11 mouse cellular contexts compared by ENCODE assay signal in the genomic region with DNA sequence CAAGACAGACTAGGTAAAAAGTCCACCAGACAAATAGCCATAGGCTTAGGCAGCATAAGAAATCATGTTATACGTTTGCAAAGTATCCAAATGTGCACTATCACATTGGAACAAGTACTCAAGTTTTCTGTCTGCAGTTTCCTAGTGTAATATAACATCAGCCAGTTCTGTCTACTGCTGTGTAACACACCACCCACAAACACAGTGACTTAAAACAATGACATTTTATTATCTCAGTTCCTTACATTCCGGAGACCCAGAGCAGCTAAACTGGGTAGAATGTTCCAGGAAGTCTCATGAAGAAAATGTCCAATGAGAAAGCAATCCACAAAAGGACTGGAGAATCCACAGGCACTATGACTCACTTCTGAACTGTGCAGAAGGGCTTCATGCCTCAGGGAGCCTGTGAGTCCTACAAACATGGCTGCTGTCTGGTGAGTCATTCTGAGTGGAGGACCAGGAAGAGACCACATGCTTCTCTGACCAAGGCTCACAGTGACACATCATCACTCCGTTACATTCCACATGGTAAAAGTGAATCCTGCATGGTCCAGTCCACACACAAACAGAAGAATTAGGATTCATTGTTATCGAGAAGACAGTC. TPM values are rescaled to one million over a fixed set of nuclear protein-coding genes. Genes with fewer than 3 reads are reported as not detected.
DNase-seq lines count a peak whose midpoint lies in the region; ATAC-seq and TF ChIP-seq lines count a peak whose summit lies in the region.
"Had no signal": no experiment of that assay in that cellular context is flagged by ENCODE, and none has a peak within 500 bp of the region (broad histone marks: within the 10 kb centered on the region; RNA-seq: fewer than 3 reads in every experiment).

No protein-coding gene starts in this region.

- WGBS in heart, embryonic 14.5 days = 59% methylated on average over 4 of the region's 4 CpGs
- WGBS in stomach, postnatal 0 days = 59% methylated on average over 4 of the region's 4 CpGs

- peak; percentile 50; the same call in 1 of the 2 replicates for ATAC-seq in heart, embryonic 14.5 days (ENCODE audit: insufficient number of reproducible peaks, insufficient read depth, low FRiP score, low read depth)
- peak; percentile 97 for ATAC-seq in stomach, postnatal 0 days (ENCODE audit: low FRiP score, low TSS enrichment)

- no peaks in the 10 kb centered on the region for H3K27me3 ChIP-seq in heart, embryonic 14.5 days (ENCODE audit: control insufficient read depth, insufficient read depth, low read length)
- H3K27me3 ChIP-seq in stomach, postnatal 0 days (ENCODE audit: control insufficient read depth, insufficient read depth, low read length) = no peaks in the 10 kb centered on the region
- H3K27me3 ChIP-seq: embryonic facial prominence, embryonic 12.5 days; limb, embryonic 15.5 days had no signal

- no peak for TF ChIP-seq EP300 in stomach, postnatal 0 days (optimal IDR thresholded peaks at IDR 0.05)

- no peak overlapping the region for H3K4me3 ChIP-seq in heart, embryonic 14.5 days (ENCODE audit: control insufficient read depth in 1 of 2, insufficient read depth in 1 of 2, low read depth in 1 of 2, low read length in 2 of 2)
- no peak overlapping the region for H3K4me3 ChIP-seq in stomach, postnatal 0 days (ENCODE audit: low read depth, low read length)
- H3K4me3 ChIP-seq: embryonic facial prominence, embryonic 12.5 days; limb, embryonic 15.5 days had no signal

- no peaks in the 10 kb centered on the region for H3K36me3 ChIP-seq in heart, embryonic 14.5 days (ENCODE audit: control insufficient read depth, insufficient read depth, low read length)
- no peaks in the 10 kb centered on the region for H3K36me3 ChIP-seq in stomach, postnatal 0 days (ENCODE audit: control insufficient read depth, insufficient read depth, low read length)
- H3K36me3 ChIP-seq: embryonic facial prominence, embryonic 12.5 days; limb, embryonic 15.5 days had no signal

- intact Hi-C loops in heart, postnatal 25 days (cut with DNase I) = no loop called here

- peaks cover 2 to 11% of the 10 kb centered on the region in 2 experiments for H3K4me1 ChIP-seq in heart, embryonic 14.5 days (ENCODE audit: control insufficient read depth in 2 of 2, insufficient read depth in 2 of 2, low read length in 2 of 2)
- no peaks in the 10 kb centered on the region for H3K4me1 ChIP-seq in stomach, postnatal 0 days (replicated peaks; ENCODE audit: control insufficient read depth, insufficient read depth)
- H3K4me1 ChIP-seq: embryonic facial prominence, embryonic 12.5 days; limb, embryonic 15.5 days had no signal

- DNase-seq in heart, postnatal 25 days (ENCODE audit: low spot score) = no peak
- DNase-seq in urinary bladder, postnatal 14 days (ENCODE audit: low spot score) = peak; percentile 35
- no peak for DNase-seq in urinary bladder, postnatal 4 days (ENCODE audit: low spot score in 2 of 2)
- DNase-seq in fibroblast of lung, adult 2 months (ENCODE audit: low read depth) = peak; percentile 86
- DNase-seq in stomach, postnatal 0 days (ENCODE audit: low spot score) = peak; percentile 64
- DNase-seq in cerebellum, adult 9-11 months = no peak
- DNase-seq in left cerebral cortex, adult 11 months (ENCODE audit: low spot score) = no peak
- DNase-seq: cerebellum, postnatal 14 days had no signal

- TF ChIP-seq CTCF in stomach, postnatal 0 days (IDR thresholded peaks at IDR 0.05; ENCODE audit: low read depth) = no peak

- no peak overlapping the region for H3K4me2 ChIP-seq in heart, embryonic 14.5 days (ENCODE audit: low read length)
- no peak overlapping the region for H3K4me2 ChIP-seq in stomach, postnatal 0 days (replicated peaks; ENCODE audit: low read depth)
- H3K4me2 ChIP-seq: embryonic facial prominence, embryonic 12.5 days; limb, embryonic 15.5 days had no signal

- H3K27ac ChIP-seq in heart, embryonic 14.5 days (replicated peaks in 1 of 2; ENCODE audit: control insufficient read depth in 1 of 2, insufficient read depth in 1 of 2, low read depth in 2 of 2, low read length in 2 of 2) = no peak overlapping the region; a peak in 1 of 4 replicates
- peak overlapping the region; percentile 25; the same call in 1 of the 2 replicates for H3K27ac ChIP-seq in stomach, postnatal 0 days (replicated peaks)
- H3K27ac ChIP-seq: embryonic facial prominence, embryonic 12.5 days; limb, embryonic 15.5 days had no signal

- no peak overlapping the region for H3K9ac ChIP-seq in heart, embryonic 14.5 days (ENCODE audit: low read length)
- no peak overlapping the region for H3K9ac ChIP-seq in stomach, postnatal 0 days (ENCODE audit: low read length)
- H3K9ac ChIP-seq: embryonic facial prominence, embryonic 12.5 days; limb, embryonic 15.5 days had no signal

- H3K9me3 ChIP-seq in heart, embryonic 14.5 days (ENCODE audit: control insufficient read depth, low read length) = no peaks in the 10 kb centered on the region
- H3K9me3 ChIP-seq in stomach, postnatal 0 days (ENCODE audit: control insufficient read depth, low read length) = no peaks in the 10 kb centered on the region
- H3K9me3 ChIP-seq: embryonic facial prominence, embryonic 12.5 days; limb, embryonic 15.5 days had no signal

RNA-seq across cellular contexts. Expression of gene Klf6, which starts 24.0 kb away (rescaled TPM):
- 65.4 and 70.9 TPM in 2 replicates for polyA plus RNA-seq in heart, embryonic 14.5 days (2014; fragmentation: Nextera tagmentation; extraction: Ambion mirVana)
- total RNA-seq in heart, postnatal 25 days (2021) = 10 to 100 TPM; 47.7 to 55.1 TPM
- polyA plus RNA-seq in stomach, postnatal 0 days (2015; fragmentation: Nextera tagmentation; extraction: Ambion mirVana) = 116 and 127 TPM in 2 replicates

Comparison
In these comparisons a context has a peak if more than half of its experiments do, and no peak if none do; other contexts are left out.
1. DNase-seq: peak in urinary bladder, postnatal 14 days (single experiment), fibroblast of lung, adult 2 months (single experiment) and stomach, postnatal 0 days (single experiment); none in heart, postnatal 25 days (single experiment), urinary bladder, postnatal 4 days (0 of 2), cerebellum, adult 9-11 months (single experiment) and left cerebral cortex, adult 11 months (single experiment).